Mouse (Mus musculus) urinary bladder, postnatal 10 days (tissue): ENCODE measurements around the gene Dzip1l.
A peak's percentile ranks its signal among the peaks of the same experiment; 100 is the strongest.
"Not testable (repeated sequence)": the region's sequence is repeated elsewhere in the genome, so short reads cannot be mapped to it uniquely, and the experiment has no call there.

Experiments used
- DNase-seq: peaks from one replicate; pipeline ENCODE4 v3.0.0; 2022; ENCODE audit warnings: low spot score

Dzip1l gene

GRCm38 (mm10) chr9:99629281-99630011 is at the start of gene Dzip1l:
Gene Dzip1l (plus strand): TSS chr9:99629496.
- DNase-seq = peak; percentile 22

GRCm38 (mm10) chr9:99580655-99581054 is 48.6 kb upstream of the Dzip1l start:
- DNase-seq = no peak

GRCm38 (mm10) chr9:99587505-99588202 is 41.6 kb upstream of the Dzip1l start:
- DNase-seq = no peak

GRCm38 (mm10) chr9:99591144-99591543 is 38.2 kb upstream of the Dzip1l start:
- no peak for DNase-seq

GRCm38 (mm10) chr9:99599127-99599526 is 30.2 kb upstream of the Dzip1l start:
- not testable (repeated sequence) for DNase-seq

- no peak for DNase-seq
These were observed 25.7 kb upstream of the Dzip1l start for GRCm38 (mm10) chr9:99603566-99603965.

- DNase-seq = no peak
These were observed 17.1 kb upstream of the Dzip1l start, which contains the start of gene A4gnt for GRCm38 (mm10) chr9:99612202-99612601. Gene A4gnt (plus strand): TSS chr9:99612502.

- DNase-seq = no peak
These were observed 9.6 kb upstream of the Dzip1l start for GRCm38 (mm10) chr9:99619688-99620087.

GRCm38 (mm10) chr9:99620196-99620595 is 9.1 kb upstream of the Dzip1l start:
- no peak for DNase-seq

- no peak for DNase-seq
These were observed 7.3 kb upstream of the Dzip1l start for GRCm38 (mm10) chr9:99622034-99622433.

GRCm38 (mm10) chr9:99622966-99623365 is 6.3 kb upstream of the Dzip1l start:
- DNase-seq = no peak

GRCm38 (mm10) chr9:99624117-99624516 is 5.2 kb upstream of the Dzip1l start:
- no peak for DNase-seq

GRCm38 (mm10) chr9:99628581-99628980 is 715 bp upstream of the Dzip1l start:
- DNase-seq = no peak

- DNase-seq = no peak
These were observed 775 bp downstream of the Dzip1l start for GRCm38 (mm10) chr9:99630071-99630470.

GRCm38 (mm10) chr9:99630528-99631125 is 1.3 kb downstream of the Dzip1l start:
- DNase-seq = no peak

GRCm38 (mm10) chr9:99631781-99632180 is 2.5 kb downstream of the Dzip1l start:
- DNase-seq = no peak

GRCm38 (mm10) chr9:99632264-99632663 is 3.0 kb downstream of the Dzip1l start:
- no peak for DNase-seq

- DNase-seq = no peak
These were observed 7.5 kb downstream of the Dzip1l start for GRCm38 (mm10) chr9:99636776-99637175.

- no peak for DNase-seq
These were observed 7.9 kb downstream of the Dzip1l start for GRCm38 (mm10) chr9:99637227-99637626.

GRCm38 (mm10) chr9:99637736-99638135 is 8.4 kb downstream of the Dzip1l start:
- no peak for DNase-seq

- no peak for DNase-seq
These were observed 10.7 kb downstream of the Dzip1l start for GRCm38 (mm10) chr9:99639957-99640356.

GRCm38 (mm10) chr9:99645416-99645815 is 16.1 kb downstream of the Dzip1l start:
- no peak for DNase-seq

GRCm38 (mm10) chr9:99646102-99646501 is 16.8 kb downstream of the Dzip1l start:
- no peak for DNase-seq
